Comparison of ENCODE assay signal across 19 mouse cellular contexts in genomic region chr11:90585754-90586153, GRCm38 (mm10). TPM values are rescaled to one million over a fixed set of nuclear protein-coding genes. Genes with fewer than 3 reads are reported as not detected.
A peak's percentile ranks its signal among the peaks of the same experiment; 100 is the strongest.
DNase-seq lines count a peak whose midpoint lies in the region; ATAC-seq lines count a peak whose summit lies in the region.
"Had no signal": no experiment of that assay in that cellular context is flagged by ENCODE, and none has a peak within 500 bp of the region (broad histone marks: within the 10 kb centered on the region; RNA-seq: fewer than 3 reads in every experiment).

No protein-coding gene starts in this region.

- no peaks in the 10 kb centered on the region for H3K27me3 ChIP-seq in forebrain, embryonic 12.5 days
- H3K27me3 ChIP-seq: forebrain, embryonic 15.5 days; hindbrain, embryonic 12.5 days; hindbrain, embryonic 15.5 days; Patski had no signal

- H3K4me1 ChIP-seq in forebrain, embryonic 12.5 days: no peaks in the 10 kb centered on the region
- H3K4me1 ChIP-seq: forebrain, embryonic 15.5 days; hindbrain, embryonic 12.5 days; hindbrain, embryonic 15.5 days had no signal

- H3K9ac ChIP-seq in forebrain, embryonic 12.5 days: no peak overlapping the region
- H3K9ac ChIP-seq: forebrain, embryonic 15.5 days; hindbrain, embryonic 12.5 days; hindbrain, embryonic 15.5 days had no signal

- no peak overlapping the region for H3K4me3 ChIP-seq in forebrain, embryonic 12.5 days (replicated peaks)
- H3K4me3 ChIP-seq: forebrain, embryonic 15.5 days; hindbrain, embryonic 12.5 days; hindbrain, embryonic 15.5 days had no signal

- 90% methylated on average over 2 of the region's 2 CpGs for WGBS in forebrain, embryonic 12.5 days

- H3K27ac ChIP-seq in forebrain, embryonic 12.5 days: no peak overlapping the region
- H3K27ac ChIP-seq: forebrain, embryonic 15.5 days; hindbrain, embryonic 12.5 days; hindbrain, embryonic 15.5 days had no signal

- peaks cover 31% of the 10 kb centered on the region for H3K36me3 ChIP-seq in forebrain, embryonic 12.5 days (replicated peaks)

- no peak for ATAC-seq in forebrain, embryonic 12.5 days (ENCODE audit: low FRiP score)
- ATAC-seq: forebrain, embryonic 15.5 days; Patski had no signal

- H3K4me2 ChIP-seq in forebrain, embryonic 12.5 days: no peak overlapping the region
- H3K4me2 ChIP-seq: forebrain, embryonic 15.5 days; heart, embryonic 11.5 days; hindbrain, embryonic 12.5 days; hindbrain, embryonic 15.5 days had no signal

- H3K9me3 ChIP-seq in forebrain, embryonic 12.5 days: no peaks in the 10 kb centered on the region
- H3K9me3 ChIP-seq: forebrain, embryonic 15.5 days; hindbrain, embryonic 15.5 days had no signal

- DNase-seq in lung, adult 18-20 months: peak; percentile 14 to 15
- DNase-seq in lung, postnatal 10 days: no peak
- DNase-seq in lung, postnatal 25 days (ENCODE audit: low spot score): peak; percentile 5
- DNase-seq in lung, postnatal 14 days: no peak
- DNase-seq in lung, postnatal 36 days: peak; percentile 24
- DNase-seq in adrenal gland, postnatal 25 days: no peak
- DNase-seq in liver: no peak
- DNase-seq: cerebellum, adult 11-12 months; cerebellum, adult 8-10 months; cerebellum, postnatal 10 days; cerebellum, postnatal 36 days; gastrocnemius, postnatal 10 days; gastrocnemius, postnatal 36 days had no signal

RNA-seq across cellular contexts. Expression of gene Stxbp4, which starts 52.1 kb away (rescaled TPM):
- 11.8 and 12.9 TPM in 2 replicates for total RNA-seq in adrenal gland, postnatal 25 days (2021)
- polyA plus RNA-seq in forebrain, embryonic 12.5 days (2016; fragmentation: Nextera tagmentation; extraction: Ambion mirVana): 39.4 and 41.0 TPM in 2 replicates

RNA-seq across cellular contexts. Expression of gene Cox11, which starts 52.2 kb away (rescaled TPM):
- total RNA-seq in adrenal gland, postnatal 25 days (2021): 21.4 and 25.7 TPM in 2 replicates
- 37.4 and 42.4 TPM in 2 replicates for polyA plus RNA-seq in forebrain, embryonic 12.5 days (2016; fragmentation: Nextera tagmentation; extraction: Ambion mirVana)

Comparison
In these comparisons a context has a peak if more than half of its experiments do, and no peak if none do; other contexts are left out.
1. DNase-seq: peak in lung, adult 18-20 months (2 of 2), lung, postnatal 25 days (single experiment) and lung, postnatal 36 days (single experiment); none in lung, postnatal 10 days (single experiment), lung, postnatal 14 days (single experiment), adrenal gland, postnatal 25 days (single experiment) and liver (single experiment).